Mouse (Mus musculus): ENCODE measurements around the gene Batf3. TPM values are rescaled to one million over a fixed set of nuclear protein-coding genes. Genes with fewer than 3 reads are reported as not detected.

The Batf3 gene
- polyA plus RNA-seq (2014; fragmentation: Illumina TruSeq; extraction: RNeasy Lipid Tissue Mini Kit (QIAGEN cat#74804); ENCODE audit: low read depth, low replicate concordance), result not detected

DNA sequence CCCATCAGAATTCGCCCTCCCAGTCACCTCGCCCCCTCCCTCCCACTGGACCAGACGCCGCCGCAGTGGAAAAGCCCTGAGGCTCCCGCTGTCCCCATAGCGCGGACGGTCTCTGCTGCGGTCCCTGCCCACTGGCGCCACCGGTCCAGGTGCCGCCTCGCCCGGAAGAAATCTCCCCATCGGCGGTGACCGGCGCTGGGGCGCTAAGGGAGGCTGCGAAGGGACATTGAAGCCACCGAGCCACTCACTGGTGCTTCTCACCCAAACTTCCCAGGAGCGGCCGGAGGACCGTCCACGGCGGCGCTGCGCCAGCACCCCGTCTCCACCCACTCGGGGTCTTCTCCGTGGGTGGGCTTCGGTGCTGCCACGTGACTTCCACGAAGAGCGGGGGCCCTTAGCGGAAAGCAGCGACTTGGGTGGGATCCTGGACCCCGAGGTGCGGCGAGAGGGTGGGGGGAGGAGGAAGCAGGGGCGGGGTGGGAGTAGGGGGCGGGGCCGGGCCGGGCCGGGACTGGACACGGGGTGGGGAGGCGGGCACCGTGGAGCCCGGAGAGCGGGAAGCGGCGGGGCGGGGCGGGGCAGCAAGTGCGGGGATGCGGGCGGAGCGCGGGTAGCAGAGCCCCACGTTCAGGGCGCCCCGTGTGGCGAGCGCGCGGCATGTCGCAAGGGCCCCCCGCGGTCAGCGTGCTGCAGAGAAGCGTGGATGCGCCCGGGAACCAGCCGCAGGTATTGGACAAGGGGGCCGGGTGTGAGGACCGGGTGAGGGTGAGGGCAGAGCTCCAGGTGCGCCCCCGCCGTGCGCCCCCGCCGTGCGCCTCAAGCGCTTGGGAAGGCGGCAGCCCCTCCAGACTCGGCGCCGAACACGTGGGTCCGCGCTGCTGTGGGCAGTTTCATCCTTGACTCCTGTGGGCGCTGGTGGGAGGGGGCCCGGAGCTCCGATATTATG is at the start of gene Batf3:
Gene Batf3 (plus strand): TSS at position 46 of the 946 bp plus-strand sequence.

GRCm38 (mm10) chr1:191062781-191063485 is 34.7 kb upstream of the Batf3 start, which contains the start of the genes Tatdn3 and Nsl1:
TSS of gene Tatdn3 (minus strand) at chr1:191062932.
TSS of gene Nsl1 (plus strand) at chr1:191063012.

Other genes with a start within 250 kb of the Batf3 start
- 2.3 TPM for gene Rps6kc1, start 186.1 kb upstream of the Batf3 start, polyA plus RNA-seq (2014; fragmentation: Illumina TruSeq; extraction: RNeasy Lipid Tissue Mini Kit (QIAGEN cat#74804); ENCODE audit: low read depth, low replicate concordance)
- gene Angel2, start 172.7 kb upstream of the Batf3 start, polyA plus RNA-seq (2014; fragmentation: Illumina TruSeq; extraction: RNeasy Lipid Tissue Mini Kit (QIAGEN cat#74804); ENCODE audit: low read depth, low replicate concordance), result 14.8 TPM
- not detected for gene Vash2, start 118.6 kb upstream of the Batf3 start, polyA plus RNA-seq (2014; fragmentation: Illumina TruSeq; extraction: RNeasy Lipid Tissue Mini Kit (QIAGEN cat#74804); ENCODE audit: low read depth, low replicate concordance)
- gene Flvcr1, start 71.7 kb upstream of the Batf3 start, polyA plus RNA-seq (2014; fragmentation: Illumina TruSeq; extraction: RNeasy Lipid Tissue Mini Kit (QIAGEN cat#74804); ENCODE audit: low read depth, low replicate concordance), result 7.3 TPM
- gene Spata45, start 61.2 kb upstream of the Batf3 start, polyA plus RNA-seq (2014; fragmentation: Illumina TruSeq; extraction: RNeasy Lipid Tissue Mini Kit (QIAGEN cat#74804); ENCODE audit: low read depth, low replicate concordance), result not detected
- gene Tatdn3, start 34.9 kb upstream of the Batf3 start, polyA plus RNA-seq (2014; fragmentation: Illumina TruSeq; extraction: RNeasy Lipid Tissue Mini Kit (QIAGEN cat#74804); ENCODE audit: low read depth, low replicate concordance), result 11.2 TPM
- not detected for gene Nsl1, start 34.8 kb upstream of the Batf3 start, polyA plus RNA-seq (2014; fragmentation: Illumina TruSeq; extraction: RNeasy Lipid Tissue Mini Kit (QIAGEN cat#74804); ENCODE audit: low read depth, low replicate concordance)
- not detected for gene Fam71a, start 67.0 kb downstream of the Batf3 start, polyA plus RNA-seq (2014; fragmentation: Illumina TruSeq; extraction: RNeasy Lipid Tissue Mini Kit (QIAGEN cat#74804); ENCODE audit: low read depth, low replicate concordance)
- 3.0 TPM for gene Atf3, start 120.2 kb downstream of the Batf3 start, polyA plus RNA-seq (2014; fragmentation: Illumina TruSeq; extraction: RNeasy Lipid Tissue Mini Kit (QIAGEN cat#74804); ENCODE audit: low read depth, low replicate concordance)
- gene Nenf, start 220.3 kb downstream of the Batf3 start, polyA plus RNA-seq (2014; fragmentation: Illumina TruSeq; extraction: RNeasy Lipid Tissue Mini Kit (QIAGEN cat#74804); ENCODE audit: low read depth, low replicate concordance), result not detected
- 0.87 TPM for gene Tmem206, start 228.1 kb downstream of the Batf3 start, polyA plus RNA-seq (2014; fragmentation: Illumina TruSeq; extraction: RNeasy Lipid Tissue Mini Kit (QIAGEN cat#74804); ENCODE audit: low read depth, low replicate concordance)

Data from liver, adult 10 weeks (tissue).